Mouse (Mus musculus): ENCODE data around the gene Blzf1. TPM values are rescaled to one million over a fixed set of nuclear protein-coding genes. Genes with fewer than 3 reads are reported as not detected.

The Blzf1 gene
- polyA plus RNA-seq (2016; fragmentation: Nextera tagmentation; extraction: Ambion mirVana) = 23.9 and 27.5 TPM in 2 replicates

GRCm38 (mm10) chr1:164307124-164307751 is at the start of gene Blzf1:
Gene Blzf1, minus strand, starts transcription at chr1:164307489.
- no peaks in the 10 kb centered on the region for H3K9me3 ChIP-seq (replicated peaks)
- peaks cover 23% of the 10 kb centered on the region for H3K36me3 ChIP-seq
- no peaks in the 10 kb centered on the region for H3K27me3 ChIP-seq (ENCODE audit: low read depth, poor library complexity, severe bottlenecking)
- peak within 1 kb of the TSS; percentile 76 for H3K4me3 ChIP-seq
- under 1% methylated on average over 35 of the region's 35 CpGs for WGBS
- DNase-seq (ENCODE audit: low spot score) = peak; percentile 98
- peaks cover 15% of the 10 kb centered on the region for H3K4me1 ChIP-seq
- peak within 1 kb of the TSS; percentile 67 for H3K27ac ChIP-seq

- 86% methylated on average over 3 of the region's 3 CpGs for WGBS
- Histone ChIP-seq H3K9me3 (replicated peaks) (no peaks in the 10 kb centered on the region), H3K36me3 (peaks cover 10% of the 10 kb centered on the region), H3K4me1 (no peaks in the 10 kb centered on the region), H3K4me3 (no peak overlapping the region), H3K27ac (no peak overlapping the region), H3K27me3 (ENCODE audit: low read depth, poor library complexity, severe bottlenecking) (no peaks in the 10 kb centered on the region)
- no peak for DNase-seq (ENCODE audit: low spot score)
Observed at GRCm38 (mm10) chr1:164353443-164353842, 46.2 kb upstream of the Blzf1 start.

- Histone ChIP-seq H3K4me3 (no peak overlapping the region), H3K36me3 (peaks cover 40% of the 10 kb centered on the region), H3K27ac (no peak overlapping the region), H3K9me3 (replicated peaks) (no peaks in the 10 kb centered on the region), H3K27me3 (ENCODE audit: low read depth, poor library complexity, severe bottlenecking) (no peaks in the 10 kb centered on the region), H3K4me1 (no peaks in the 10 kb centered on the region)
- no peak for DNase-seq (ENCODE audit: low spot score)
- 84% methylated on average over 3 of the region's 3 CpGs for WGBS
Observed at GRCm38 (mm10) chr1:164342161-164342560, 34.9 kb upstream of the Blzf1 start.

GRCm38 (mm10) chr1:164335846-164336245 is 28.6 kb upstream of the Blzf1 start:
- H3K4me3 ChIP-seq = no peak overlapping the region
- H3K27ac ChIP-seq = no peak overlapping the region
- no peaks in the 10 kb centered on the region for H3K9me3 ChIP-seq (replicated peaks)
- DNase-seq (ENCODE audit: low spot score) = no peak
- H3K36me3 ChIP-seq = peaks cover 41% of the 10 kb centered on the region
- H3K27me3 ChIP-seq (ENCODE audit: low read depth, poor library complexity, severe bottlenecking) = no peaks in the 10 kb centered on the region
- 92% methylated on average over 4 of the region's 4 CpGs for WGBS
- H3K4me1 ChIP-seq = no peaks in the 10 kb centered on the region

- WGBS = 97% methylated on average over 3 of the region's 3 CpGs
Observed at GRCm38 (mm10) chr1:164335435-164335834, 28.1 kb upstream of the Blzf1 start.

GRCm38 (mm10) chr1:164332559-164332958 is 25.3 kb upstream of the Blzf1 start:
- Histone ChIP-seq H3K4me3 (no peak overlapping the region), H3K27me3 (ENCODE audit: low read depth, poor library complexity, severe bottlenecking) (no peaks in the 10 kb centered on the region), H3K27ac (no peak overlapping the region), H3K4me1 (no peaks in the 10 kb centered on the region), H3K9me3 (replicated peaks) (no peaks in the 10 kb centered on the region), H3K36me3 (peaks cover 60% of the 10 kb centered on the region)
- 91% methylated on average over 11 of the region's 11 CpGs for WGBS
- DNase-seq (ENCODE audit: low spot score) = no peak

More at GRCm38 (mm10) chr1:164335435-164335834, 28.1 kb upstream of the Blzf1 start:
- H3K36me3 ChIP-seq = peaks cover 44% of the 10 kb centered on the region
- no peak for DNase-seq (ENCODE audit: low spot score)
- no peaks in the 10 kb centered on the region for H3K27me3 ChIP-seq (ENCODE audit: low read depth, poor library complexity, severe bottlenecking)
- no peak overlapping the region for H3K4me3 ChIP-seq
- H3K4me1 ChIP-seq = no peaks in the 10 kb centered on the region
- H3K27ac ChIP-seq = no peak overlapping the region
- H3K9me3 ChIP-seq (replicated peaks) = no peaks in the 10 kb centered on the region

- Histone ChIP-seq H3K27me3 (ENCODE audit: low read depth, poor library complexity, severe bottlenecking) (no peaks in the 10 kb centered on the region), H3K36me3 (peaks cover 37% of the 10 kb centered on the region), H3K4me1 (no peaks in the 10 kb centered on the region), H3K9me3 (replicated peaks) (no peaks in the 10 kb centered on the region), H3K27ac (no peak overlapping the region), H3K4me3 (no peak overlapping the region)
- no peak for DNase-seq (ENCODE audit: low spot score)
- WGBS = 90% methylated on average over 7 of the region's 7 CpGs
Observed at GRCm38 (mm10) chr1:164327764-164328163, 20.5 kb upstream of the Blzf1 start.

GRCm38 (mm10) chr1:164326600-164327155 is 19.4 kb upstream of the Blzf1 start:
- no peaks in the 10 kb centered on the region for H3K4me1 ChIP-seq
- WGBS = 84% methylated on average over 6 of the region's 6 CpGs
- H3K9me3 ChIP-seq (replicated peaks) = no peaks in the 10 kb centered on the region
- no peak overlapping the region for H3K27ac ChIP-seq
- H3K36me3 ChIP-seq = peaks cover 34% of the 10 kb centered on the region
- no peak overlapping the region for H3K4me3 ChIP-seq
- no peak for DNase-seq (ENCODE audit: low spot score)
- no peaks in the 10 kb centered on the region for H3K27me3 ChIP-seq (ENCODE audit: low read depth, poor library complexity, severe bottlenecking)

GRCm38 (mm10) chr1:164324878-164325277 is 17.6 kb upstream of the Blzf1 start:
- Histone ChIP-seq H3K27me3 (ENCODE audit: low read depth, poor library complexity, severe bottlenecking) (no peaks in the 10 kb centered on the region), H3K9me3 (replicated peaks) (no peaks in the 10 kb centered on the region), H3K27ac (no peak overlapping the region), H3K36me3 (peaks cover 20% of the 10 kb centered on the region), H3K4me1 (no peaks in the 10 kb centered on the region), H3K4me3 (no peak overlapping the region)
- WGBS = 85% methylated on average over 2 of the region's 2 CpGs
- no peak for DNase-seq (ENCODE audit: low spot score)

GRCm38 (mm10) chr1:164324221-164324620 is 16.9 kb upstream of the Blzf1 start:
- Histone ChIP-seq H3K4me3 (no peak overlapping the region), H3K27me3 (ENCODE audit: low read depth, poor library complexity, severe bottlenecking) (no peaks in the 10 kb centered on the region), H3K36me3 (peaks cover 18% of the 10 kb centered on the region), H3K4me1 (no peaks in the 10 kb centered on the region), H3K9me3 (replicated peaks) (no peaks in the 10 kb centered on the region), H3K27ac (no peak overlapping the region)
- WGBS = 90% methylated on average over 4 of the region's 4 CpGs
- no peak for DNase-seq (ENCODE audit: low spot score)

- H3K27me3 ChIP-seq (ENCODE audit: low read depth, poor library complexity, severe bottlenecking) = no peaks in the 10 kb centered on the region
- WGBS = 85% methylated on average over 8 of the region's 8 CpGs
- no peak overlapping the region for H3K4me3 ChIP-seq
- H3K9me3 ChIP-seq (replicated peaks) = no peaks in the 10 kb centered on the region
- H3K4me1 ChIP-seq = no peaks in the 10 kb centered on the region
- H3K36me3 ChIP-seq = peaks cover 7% of the 10 kb centered on the region
- DNase-seq (ENCODE audit: low spot score) = no peak
- H3K27ac ChIP-seq = no peak overlapping the region
Observed at GRCm38 (mm10) chr1:164322987-164323650, 15.8 kb upstream of the Blzf1 start.

- H3K9me3 ChIP-seq (replicated peaks) = no peaks in the 10 kb centered on the region
- peaks cover 13% of the 10 kb centered on the region for H3K36me3 ChIP-seq
- no peaks in the 10 kb centered on the region for H3K27me3 ChIP-seq (ENCODE audit: low read depth, poor library complexity, severe bottlenecking)
- no peak overlapping the region for H3K27ac ChIP-seq
- H3K4me1 ChIP-seq = no peaks in the 10 kb centered on the region
- H3K4me3 ChIP-seq = no peak overlapping the region
- WGBS = 81% methylated on average over 10 of the region's 10 CpGs
- DNase-seq (ENCODE audit: low spot score) = no peak
Observed at GRCm38 (mm10) chr1:164321408-164321807, 14.1 kb upstream of the Blzf1 start.

- WGBS = 92% methylated on average over 5 of the region's 5 CpGs
- no peaks in the 10 kb centered on the region for H3K9me3 ChIP-seq (replicated peaks)
Observed at GRCm38 (mm10) chr1:164320731-164321130, 13.4 kb upstream of the Blzf1 start.

More at GRCm38 (mm10) chr1:164320731-164321130, 13.4 kb upstream of the Blzf1 start:
- H3K4me1 ChIP-seq = no peaks in the 10 kb centered on the region
- no peak overlapping the region for H3K4me3 ChIP-seq
- H3K27ac ChIP-seq = no peak overlapping the region
- no peaks in the 10 kb centered on the region for H3K27me3 ChIP-seq (ENCODE audit: low read depth, poor library complexity, severe bottlenecking)
- peaks cover 13% of the 10 kb centered on the region for H3K36me3 ChIP-seq
- no peak for DNase-seq (ENCODE audit: low spot score)

All from limb, embryonic 10.5 days (tissue).